Mouse (Mus musculus): ENCODE measurements at regions not wholly inside any gene's neighbourhood (a gene's known extent, or its start where the extent isn't known, plus 50 kb on each side); places are given as distances from the start of the nearest gene placed in this dataset.
A peak's percentile ranks its signal among the peaks of the same experiment; 100 is the strongest.
"Not testable (repeated sequence)": the region's sequence is repeated elsewhere in the genome, so short reads cannot be mapped to it uniquely, and the experiment has no call there.

- Histone ChIP-seq H3K4me2 (replicated peaks) (no peak overlapping the region), H3K9ac (replicated peaks) (no peak overlapping the region), H3K9me3 (no peaks in the 10 kb centered on the region; the same call in 1 of the 2 replicates), H3K4me3 (no peak overlapping the region), H3K4me1 (no peaks in the 10 kb centered on the region), H3K27ac (replicated peaks) (no peak overlapping the region), H3K27me3 (no peaks in the 10 kb centered on the region), H3K36me3 (no peaks in the 10 kb centered on the region)
- WGBS = 77% methylated on average over 9 of the region's 9 CpGs
- no peak for ATAC-seq (ENCODE audit: low FRiP score, low read depth)
Observed at GRCm38 (mm10) chr5:129256136-129256535, 159.6 kb downstream of the Adgrd1 start.

- no peaks in the 10 kb centered on the region for H3K36me3 ChIP-seq
- no peak overlapping the region for H3K9ac ChIP-seq (replicated peaks)
- ATAC-seq (ENCODE audit: low FRiP score, low read depth) = no peak
- no peak overlapping the region for H3K27ac ChIP-seq (replicated peaks)
- H3K4me2 ChIP-seq (replicated peaks) = no peak overlapping the region
- no peaks in the 10 kb centered on the region; the same call in 1 of the 2 replicates for H3K9me3 ChIP-seq
- no peaks in the 10 kb centered on the region for H3K4me1 ChIP-seq
- 65% methylated on average over 5 of the region's 5 CpGs for WGBS
- H3K4me3 ChIP-seq = no peak overlapping the region
- H3K27me3 ChIP-seq = no peaks in the 10 kb centered on the region
Observed at GRCm38 (mm10) chr5:129257206-129257605, 160.7 kb downstream of the Adgrd1 start.

GRCm38 (mm10) chr5:129260689-129261088 is 164.1 kb downstream of the Adgrd1 start:
- Histone ChIP-seq H3K36me3 (no peaks in the 10 kb centered on the region), H3K9me3 (no peaks in the 10 kb centered on the region), H3K4me1 (no peaks in the 10 kb centered on the region; the same call in 1 of the 2 replicates), H3K9ac (replicated peaks) (no peak overlapping the region), H3K4me3 (no peak overlapping the region), H3K27ac (replicated peaks) (no peak overlapping the region), H3K4me2 (replicated peaks) (no peak overlapping the region), H3K27me3 (no peaks in the 10 kb centered on the region)
- 88% methylated on average over 9 of the region's 9 CpGs for WGBS
- no peak for ATAC-seq (ENCODE audit: low FRiP score, low read depth)

GRCm38 (mm10) chr5:129263118-129263517 is 166.6 kb downstream of the Adgrd1 start:
- 68% methylated on average over 9 of the region's 9 CpGs for WGBS
- ATAC-seq (ENCODE audit: low FRiP score, low read depth) = no peak
- Histone ChIP-seq H3K27me3 (no peaks in the 10 kb centered on the region), H3K4me1 (no peaks in the 10 kb centered on the region; the same call in 1 of the 2 replicates), H3K36me3 (no peaks in the 10 kb centered on the region), H3K9me3 (no peaks in the 10 kb centered on the region), H3K4me2 (replicated peaks) (no peak overlapping the region), H3K9ac (replicated peaks) (no peak overlapping the region), H3K4me3 (no peak overlapping the region), H3K27ac (replicated peaks) (no peak overlapping the region)

- WGBS = 91% methylated on average over 15 of the region's 15 CpGs
- no peak overlapping the region for H3K9ac ChIP-seq (replicated peaks)
- H3K4me3 ChIP-seq = no peak overlapping the region
- H3K36me3 ChIP-seq = no peaks in the 10 kb centered on the region
- H3K27ac ChIP-seq (replicated peaks) = no peak overlapping the region
- no peak overlapping the region for H3K4me2 ChIP-seq (replicated peaks)
- H3K27me3 ChIP-seq = no peaks in the 10 kb centered on the region; the same call in 1 of the 2 replicates
- H3K9me3 ChIP-seq = no peaks in the 10 kb centered on the region
- ATAC-seq (ENCODE audit: low FRiP score, low read depth) = no peak
- H3K4me1 ChIP-seq = no peaks in the 10 kb centered on the region; the same call in 1 of the 2 replicates
Observed at GRCm38 (mm10) chr5:129264363-129264762, 167.8 kb downstream of the Adgrd1 start.

GRCm38 (mm10) chr5:129268456-129268855 is 171.9 kb downstream of the Adgrd1 start:
- H3K4me3 ChIP-seq = no peak overlapping the region
- H3K9me3 ChIP-seq = no peaks in the 10 kb centered on the region
- 73% methylated on average over 9 of the region's 9 CpGs for WGBS
- H3K9ac ChIP-seq (replicated peaks) = no peak overlapping the region
- ATAC-seq (ENCODE audit: low FRiP score, low read depth) = no peak
- no peaks in the 10 kb centered on the region; the same call in 1 of the 2 replicates for H3K4me1 ChIP-seq
- H3K36me3 ChIP-seq = no peaks in the 10 kb centered on the region
- no peak overlapping the region for H3K27ac ChIP-seq (replicated peaks)
- no peaks in the 10 kb centered on the region; the same call in 1 of the 2 replicates for H3K27me3 ChIP-seq
- H3K4me2 ChIP-seq (replicated peaks) = no peak overlapping the region

GRCm38 (mm10) chr5:129270051-129270472 is 173.5 kb downstream of the Adgrd1 start:
- Histone ChIP-seq H3K4me2 (replicated peaks) (no peak overlapping the region), H3K9ac (replicated peaks) (no peak overlapping the region), H3K4me3 (no peak overlapping the region), H3K27me3 (no peaks in the 10 kb centered on the region; the same call in 1 of the 2 replicates), H3K9me3 (no peaks in the 10 kb centered on the region), H3K36me3 (no peaks in the 10 kb centered on the region), H3K4me1 (no peaks in the 10 kb centered on the region), H3K27ac (replicated peaks) (no peak overlapping the region)
- 22% methylated on average over 5 of the region's 5 CpGs for WGBS
- ATAC-seq (ENCODE audit: low FRiP score, low read depth) = no peak

- H3K4me2 ChIP-seq (replicated peaks) = no peak overlapping the region
- no peaks in the 10 kb centered on the region for H3K36me3 ChIP-seq
- H3K27me3 ChIP-seq = no peaks in the 10 kb centered on the region
- peaks cover 18% of the 10 kb centered on the region for H3K4me1 ChIP-seq
- no peak overlapping the region for H3K27ac ChIP-seq (replicated peaks)
- ATAC-seq (ENCODE audit: low FRiP score, low read depth) = no peak
- H3K9me3 ChIP-seq = no peaks in the 10 kb centered on the region
- WGBS = 23% methylated on average over 2 of the region's 2 CpGs
- H3K9ac ChIP-seq (replicated peaks) = no peak overlapping the region
- no peak overlapping the region for H3K4me3 ChIP-seq
Observed at GRCm38 (mm10) chr5:129281406-129281805, 184.9 kb downstream of the Adgrd1 start.

- Histone ChIP-seq H3K4me2 (replicated peaks) (0 out of 2 replicates have a peak overlapping the region, but pooled peaks have one; percentile 1), H3K9me3 (no peaks in the 10 kb centered on the region), H3K4me1 (peaks cover 18% of the 10 kb centered on the region), H3K4me3 (no peak overlapping the region), H3K27me3 (no peaks in the 10 kb centered on the region), H3K36me3 (no peaks in the 10 kb centered on the region), H3K27ac (replicated peaks) (peak overlapping the region; percentile 63), H3K9ac (replicated peaks) (no peak overlapping the region)
- WGBS = 2% methylated on average over 8 of the region's 8 CpGs
- ATAC-seq (ENCODE audit: low FRiP score, low read depth) = no peak
Observed at GRCm38 (mm10) chr5:129282133-129282532, 185.6 kb downstream of the Adgrd1 start.

GRCm38 (mm10) chr5:129282826-129283225 is 186.3 kb downstream of the Adgrd1 start:
- no peak for ATAC-seq (ENCODE audit: low FRiP score, low read depth)
- Histone ChIP-seq H3K36me3 (no peaks in the 10 kb centered on the region), H3K9me3 (no peaks in the 10 kb centered on the region), H3K9ac (replicated peaks) (no peak overlapping the region), H3K4me2 (replicated peaks) (no peak overlapping the region), H3K4me1 (peaks cover 18% of the 10 kb centered on the region), H3K4me3 (no peak overlapping the region), H3K27ac (replicated peaks) (peak overlapping the region; percentile 63; the same call in 1 of the 2 replicates), H3K27me3 (no peaks in the 10 kb centered on the region; the same call in 1 of the 2 replicates)
- 21% methylated on average over 5 of the region's 5 CpGs for WGBS

GRCm38 (mm10) chr5:129287481-129287880 is 190.9 kb downstream of the Adgrd1 start:
- no peak overlapping the region for H3K4me3 ChIP-seq
- 17% methylated on average over 8 of the region's 8 CpGs for WGBS
- H3K4me2 ChIP-seq (replicated peaks) = no peak overlapping the region
- no peaks in the 10 kb centered on the region for H3K9me3 ChIP-seq
- H3K9ac ChIP-seq (replicated peaks) = no peak overlapping the region
- H3K27ac ChIP-seq (replicated peaks) = no peak overlapping the region
- peaks cover 6% of the 10 kb centered on the region for H3K4me1 ChIP-seq
- no peak for ATAC-seq (ENCODE audit: low FRiP score, low read depth)
- H3K27me3 ChIP-seq = peaks cover 6% of the 10 kb centered on the region
- H3K36me3 ChIP-seq = no peaks in the 10 kb centered on the region

GRCm38 (mm10) chr5:129292821-129293220 is 196.3 kb downstream of the Adgrd1 start:
- H3K36me3 ChIP-seq; H3K4me1 ChIP-seq; H3K4me3 ChIP-seq; H3K27me3 ChIP-seq; H3K9me3 ChIP-seq; H3K27ac ChIP-seq (replicated peaks); ATAC-seq (ENCODE audit: low FRiP score, low read depth); H3K9ac ChIP-seq (replicated peaks); H3K4me2 ChIP-seq (replicated peaks): not testable (repeated sequence)
- WGBS = 74% methylated on average over 10 of the region's 10 CpGs

Data from midbrain, embryonic 12.5 days (tissue).